Mouse (Mus musculus): ENCODE data around the gene Anpep. TPM values are rescaled to one million over a fixed set of nuclear protein-coding genes. Genes with fewer than 3 reads are reported as not detected.
A peak's percentile ranks its signal among the peaks of the same experiment; 100 is the strongest.

The Anpep gene
- polyA plus RNA-seq, 1 experiment from 2014 or later: 3.8 TPM

DNA sequence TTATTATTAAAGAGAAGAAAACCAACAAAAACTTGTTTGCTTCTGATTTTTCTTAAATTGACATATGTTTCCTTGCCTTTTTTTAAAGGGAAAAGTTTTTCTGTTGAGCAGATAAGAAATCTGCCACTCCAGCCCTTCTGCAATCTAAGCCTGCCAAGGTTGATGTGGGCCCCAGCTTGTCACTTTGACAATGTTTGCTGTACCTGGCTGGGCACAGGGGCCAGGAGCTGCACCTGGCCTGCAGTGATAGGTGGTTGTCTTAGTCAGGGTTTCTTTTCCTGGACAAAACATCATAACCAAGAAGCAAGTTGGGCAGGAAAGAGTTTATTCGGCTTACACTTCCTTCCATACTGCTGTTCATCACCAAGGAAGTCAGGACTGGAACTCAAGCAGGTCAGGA lies 47.5 kb downstream of the Anpep start:
- H3K4me2 ChIP-seq: no peak overlapping the region
- no peaks in the 10 kb centered on the region for H3K9me3 ChIP-seq (ENCODE audit: low read depth, low read length)
- no peak for DNase-seq
- WGBS: 72% methylated on average over 1 of the region's 1 CpGs
- peaks cover 26% of the 10 kb centered on the region for H3K27me3 ChIP-seq (ENCODE audit: insufficient read depth, low read length)
- H3K9ac ChIP-seq: no peak overlapping the region
- no peak overlapping the region for H3K4me3 ChIP-seq (ENCODE audit: low read depth, low read length)
- H3K36me3 ChIP-seq (ENCODE audit: insufficient read depth): no peaks in the 10 kb centered on the region
- no peak for ATAC-seq (ENCODE audit: insufficient read depth)
- H3K4me1 ChIP-seq (ENCODE audit: insufficient read depth): no peaks in the 10 kb centered on the region
- H3K27ac ChIP-seq (ENCODE audit: low read depth): no peak overlapping the region
- TF ChIP-seq CTCF (IDR thresholded peaks at IDR 0.05; ENCODE audit: low read depth): no peak

GRCm38 (mm10) chr7:79810611-79811506 lies 50.0 kb downstream of the Anpep start, which contains the start of gene Mesp2:
Gene Mesp2 (plus strand): TSS chr7:79810727.
- no peak for TF ChIP-seq CTCF (IDR thresholded peaks at IDR 0.05; ENCODE audit: low read depth)
- H3K4me1 ChIP-seq (ENCODE audit: insufficient read depth): no peaks in the 10 kb centered on the region
- no peaks in the 10 kb centered on the region for H3K36me3 ChIP-seq (ENCODE audit: insufficient read depth)
- H3K9me3 ChIP-seq (ENCODE audit: low read depth, low read length): no peaks in the 10 kb centered on the region
- ATAC-seq (ENCODE audit: insufficient read depth) (peak; percentile 65), DNase-seq (peak; percentile 92)
- peak within 1 kb of the TSS; percentile 29 for H3K4me3 ChIP-seq (ENCODE audit: low read depth, low read length)
- WGBS: 8% methylated on average over 71 of the region's 71 CpGs
- peaks cover 26% of the 10 kb centered on the region for H3K27me3 ChIP-seq (ENCODE audit: insufficient read depth, low read length)
- peak within 1 kb of the TSS; percentile 66 for H3K4me2 ChIP-seq
- peak within 1 kb of the TSS; percentile 16; the same call in 1 of the 2 replicates for H3K9ac ChIP-seq
- no peak within 1 kb of the TSS for H3K27ac ChIP-seq (ENCODE audit: low read depth)

GRCm38 (mm10) chr7:79808561-79808960 lies 52.3 kb downstream of the Anpep start:
- DNase-seq: no peak
- 71% methylated on average over 7 of the region's 7 CpGs for WGBS
- no peaks in the 10 kb centered on the region for H3K4me1 ChIP-seq (ENCODE audit: insufficient read depth)
- H3K27me3 ChIP-seq (ENCODE audit: insufficient read depth, low read length): peaks cover 26% of the 10 kb centered on the region
- no peak for TF ChIP-seq CTCF (IDR thresholded peaks at IDR 0.05; ENCODE audit: low read depth)
- H3K36me3 ChIP-seq (ENCODE audit: insufficient read depth): no peaks in the 10 kb centered on the region
- H3K4me3 ChIP-seq (ENCODE audit: low read depth, low read length): no peak overlapping the region
- no peak overlapping the region for H3K4me2 ChIP-seq
- no peak overlapping the region for H3K9ac ChIP-seq
- no peak for ATAC-seq (ENCODE audit: insufficient read depth)
- H3K27ac ChIP-seq (ENCODE audit: low read depth): no peak overlapping the region
- no peaks in the 10 kb centered on the region for H3K9me3 ChIP-seq (ENCODE audit: low read depth, low read length)

GRCm38 (mm10) chr7:79803887-79804286 lies 57.0 kb downstream of the Anpep start:
- Histone ChIP-seq H3K27me3 (ENCODE audit: insufficient read depth, low read length) (no peaks in the 10 kb centered on the region), H3K36me3 (ENCODE audit: insufficient read depth) (no peaks in the 10 kb centered on the region), H3K4me1 (ENCODE audit: insufficient read depth) (no peaks in the 10 kb centered on the region), H3K9me3 (ENCODE audit: low read depth, low read length) (no peaks in the 10 kb centered on the region), H3K4me2 (no peak overlapping the region), H3K27ac (ENCODE audit: low read depth) (no peak overlapping the region), H3K4me3 (ENCODE audit: low read depth, low read length) (no peak overlapping the region), H3K9ac (no peak overlapping the region)
- ATAC-seq (ENCODE audit: insufficient read depth) (no peak), DNase-seq (peak; percentile 69)
- 24% methylated on average over 2 of the region's 2 CpGs for WGBS
- no peak for TF ChIP-seq CTCF (IDR thresholded peaks at IDR 0.05; ENCODE audit: low read depth)

DNA sequence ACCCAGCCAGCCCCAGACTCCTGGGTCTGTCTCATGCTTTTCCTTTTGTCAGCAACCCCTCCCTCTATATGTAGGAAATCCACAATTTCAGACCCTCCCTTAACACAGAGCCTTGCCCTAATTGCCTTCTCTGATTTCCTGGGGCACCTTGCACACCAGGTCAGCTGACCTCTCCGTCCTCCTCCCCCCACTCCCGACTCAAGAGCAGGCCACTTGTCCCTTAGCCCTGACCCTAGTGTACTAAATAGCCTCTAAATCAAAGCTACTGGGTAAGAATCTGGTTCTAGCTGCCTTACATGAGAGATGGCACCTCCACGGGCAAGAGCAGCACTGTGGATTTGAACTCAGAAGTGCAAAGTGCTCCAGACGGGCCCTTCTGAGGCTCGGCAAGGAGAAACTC lies 58.8 kb downstream of the Anpep start:
- Histone ChIP-seq H3K27ac (ENCODE audit: low read depth) (no peak overlapping the region), H3K9ac (no peak overlapping the region), H3K36me3 (ENCODE audit: insufficient read depth) (no peaks in the 10 kb centered on the region), H3K4me2 (no peak overlapping the region), H3K4me3 (ENCODE audit: low read depth, low read length) (no peak overlapping the region), H3K9me3 (ENCODE audit: low read depth, low read length) (no peaks in the 10 kb centered on the region), H3K4me1 (ENCODE audit: insufficient read depth) (no peaks in the 10 kb centered on the region), H3K27me3 (ENCODE audit: insufficient read depth, low read length) (no peaks in the 10 kb centered on the region)
- 40% methylated on average over 5 of the region's 5 CpGs for WGBS
- no peak for TF ChIP-seq CTCF (IDR thresholded peaks at IDR 0.05; ENCODE audit: low read depth)
- no peak for DNase-seq
- ATAC-seq (ENCODE audit: insufficient read depth): no peak

- no peak for TF ChIP-seq CTCF (IDR thresholded peaks at IDR 0.05; ENCODE audit: low read depth)
- H3K9me3 ChIP-seq (ENCODE audit: low read depth, low read length): no peaks in the 10 kb centered on the region
- no peaks in the 10 kb centered on the region for H3K27me3 ChIP-seq (ENCODE audit: insufficient read depth, low read length)
- no peak overlapping the region for H3K4me2 ChIP-seq
- no peak for DNase-seq
- H3K4me3 ChIP-seq (ENCODE audit: low read depth, low read length): no peak overlapping the region
- no peaks in the 10 kb centered on the region for H3K4me1 ChIP-seq (ENCODE audit: insufficient read depth)
- 54% methylated on average over 11 of the region's 11 CpGs for WGBS
- H3K9ac ChIP-seq: no peak overlapping the region
- ATAC-seq (ENCODE audit: insufficient read depth): no peak
- no peaks in the 10 kb centered on the region for H3K36me3 ChIP-seq (ENCODE audit: insufficient read depth)
- no peak overlapping the region for H3K27ac ChIP-seq (ENCODE audit: low read depth)
Measured at GRCm38 (mm10) chr7:79801391-79801790, 59.5 kb downstream of the Anpep start.

GRCm38 (mm10) chr7:79800336-79800735 lies 60.5 kb downstream of the Anpep start:
- Histone ChIP-seq H3K9ac (no peak overlapping the region), H3K27me3 (ENCODE audit: insufficient read depth, low read length) (no peaks in the 10 kb centered on the region), H3K4me3 (ENCODE audit: low read depth, low read length) (no peak overlapping the region), H3K27ac (ENCODE audit: low read depth) (no peak overlapping the region), H3K9me3 (ENCODE audit: low read depth, low read length) (no peaks in the 10 kb centered on the region), H3K4me1 (ENCODE audit: insufficient read depth) (no peaks in the 10 kb centered on the region), H3K36me3 (ENCODE audit: insufficient read depth) (no peaks in the 10 kb centered on the region), H3K4me2 (no peak overlapping the region)
- WGBS: 60% methylated on average over 4 of the region's 4 CpGs
- no peak for TF ChIP-seq CTCF (IDR thresholded peaks at IDR 0.05; ENCODE audit: low read depth)
- ATAC-seq (ENCODE audit: insufficient read depth): no peak
- DNase-seq: no peak

Measured in lung, embryonic 14.5 days (tissue).